Mouse (Mus musculus): ENCODE data around the gene Hmg20a. TPM values are rescaled to one million over a fixed set of nuclear protein-coding genes. Genes with fewer than 3 reads are reported as not detected.
"Not testable (repeated sequence)": the region's sequence is repeated elsewhere in the genome, so short reads cannot be mapped to it uniquely, and the experiment has no call there.

Gene Hmg20a
- polyA plus RNA-seq, 1 experiment from 2014 or later: 64.0 TPM

DNA sequence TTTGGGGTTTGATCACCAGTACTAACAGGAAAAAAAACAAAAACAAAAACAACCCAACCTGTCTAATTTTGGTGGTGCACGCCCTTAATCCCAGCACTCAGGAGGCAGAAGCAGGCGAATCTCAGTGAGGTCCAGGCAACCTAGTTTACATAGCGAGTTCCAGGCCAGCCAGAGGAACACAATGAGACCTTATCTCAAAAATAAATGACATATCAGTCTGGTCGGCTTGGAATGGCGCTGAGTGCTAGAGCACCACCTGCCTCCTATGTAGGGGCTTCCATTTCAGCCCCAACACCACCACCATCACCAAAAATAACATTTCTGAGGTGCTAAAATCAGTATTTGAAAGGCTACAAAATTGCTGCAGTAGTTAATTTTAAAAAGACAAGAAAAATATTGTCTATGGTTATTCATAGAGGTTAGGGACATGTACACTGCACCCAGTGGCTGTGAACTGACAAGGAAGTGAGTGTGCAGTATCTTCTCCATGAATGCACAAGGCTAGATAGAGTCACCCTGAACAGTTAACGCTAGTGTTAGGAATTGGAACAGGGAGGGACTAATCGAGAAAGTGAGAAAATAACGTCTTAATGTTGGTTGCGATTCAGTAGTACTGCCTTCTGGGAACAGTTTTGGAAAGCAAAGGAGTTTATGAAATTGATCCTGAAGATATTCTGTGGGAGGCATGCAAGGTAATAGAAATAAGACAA lies 2.6 kb downstream of the Hmg20a start:
- DNase-seq (ENCODE audit: low spot score): no peak
- H3K36me3 ChIP-seq (ENCODE audit: control insufficient read depth, insufficient read depth, low read length): no peaks in the 10 kb centered on the region
- ATAC-seq (ENCODE audit: insufficient number of reproducible peaks, low FRiP score, low TSS enrichment, low read depth): no peak
- no peak overlapping the region for H3K4me2 ChIP-seq (ENCODE audit: low read depth, severe bottlenecking)
- H3K27me3 ChIP-seq (ENCODE audit: control insufficient read depth, insufficient read depth, low read length): no peaks in the 10 kb centered on the region
- H3K4me1 ChIP-seq (ENCODE audit: control insufficient read depth, insufficient read depth, low read length): no peaks in the 10 kb centered on the region
- no peak overlapping the region for H3K4me3 ChIP-seq (ENCODE audit: low read depth, low read length)
- no peak overlapping the region for H3K9ac ChIP-seq (ENCODE audit: low read length)
- WGBS: 88% methylated on average over 9 of the region's 9 CpGs
- no peaks in the 10 kb centered on the region for H3K9me3 ChIP-seq (ENCODE audit: control insufficient read depth, low read length)
- no peak overlapping the region for H3K27ac ChIP-seq (replicated peaks; ENCODE audit: low read depth, low read length)

GRCm38 (mm10) chr9:56421991-56422390 lies 3.6 kb downstream of the Hmg20a start:
- Histone ChIP-seq H3K9me3 (ENCODE audit: control insufficient read depth, low read length) (no peaks in the 10 kb centered on the region), H3K4me2 (ENCODE audit: low read depth, severe bottlenecking) (no peak overlapping the region), H3K4me3 (ENCODE audit: low read depth, low read length) (no peak overlapping the region), H3K27me3 (ENCODE audit: control insufficient read depth, insufficient read depth, low read length) (no peaks in the 10 kb centered on the region), H3K9ac (ENCODE audit: low read length) (no peak overlapping the region), H3K4me1 (ENCODE audit: control insufficient read depth, insufficient read depth, low read length) (no peaks in the 10 kb centered on the region), H3K27ac (replicated peaks; ENCODE audit: low read depth, low read length) (no peak overlapping the region), H3K36me3 (ENCODE audit: control insufficient read depth, insufficient read depth, low read length) (no peaks in the 10 kb centered on the region)
- WGBS: 82% methylated on average over 5 of the region's 5 CpGs
- ATAC-seq (ENCODE audit: insufficient number of reproducible peaks, low FRiP score, low TSS enrichment, low read depth) (no peak), DNase-seq (ENCODE audit: low spot score) (no peak)

DNA sequence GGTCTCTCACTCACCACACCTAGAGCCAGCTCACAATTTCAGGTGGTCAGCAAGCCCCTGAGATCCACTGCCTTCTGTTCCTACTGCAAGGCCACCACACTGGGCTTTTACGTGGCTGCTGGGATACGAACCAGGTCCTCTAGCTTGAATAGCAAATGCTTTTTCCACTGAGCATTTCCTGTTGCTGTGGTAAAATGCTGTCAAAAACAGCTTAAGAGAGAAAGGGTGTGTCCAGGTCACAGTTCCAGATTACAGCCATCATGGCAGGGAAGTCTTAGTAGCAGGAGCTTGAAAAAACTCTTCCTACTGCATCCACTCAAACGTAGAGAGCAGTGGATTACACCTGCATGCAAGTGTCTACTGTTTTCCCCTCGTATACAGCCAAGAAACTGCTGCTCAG lies 6.5 kb downstream of the Hmg20a start:
- ATAC-seq (ENCODE audit: insufficient number of reproducible peaks, low FRiP score, low TSS enrichment, low read depth): no peak
- 86% methylated on average over 4 of the region's 4 CpGs for WGBS
- Histone ChIP-seq H3K9me3 (ENCODE audit: control insufficient read depth, low read length) (no peaks in the 10 kb centered on the region), H3K4me2 (ENCODE audit: low read depth, severe bottlenecking) (no peak overlapping the region), H3K4me1 (ENCODE audit: control insufficient read depth, insufficient read depth, low read length) (no peaks in the 10 kb centered on the region), H3K27me3 (ENCODE audit: control insufficient read depth, insufficient read depth, low read length) (no peaks in the 10 kb centered on the region), H3K36me3 (ENCODE audit: control insufficient read depth, insufficient read depth, low read length) (no peaks in the 10 kb centered on the region), H3K4me3 (ENCODE audit: low read depth, low read length) (no peak overlapping the region), H3K9ac (ENCODE audit: low read length) (no peak overlapping the region), H3K27ac (replicated peaks; ENCODE audit: low read depth, low read length) (no peak overlapping the region)
- no peak for DNase-seq (ENCODE audit: low spot score)

DNA sequence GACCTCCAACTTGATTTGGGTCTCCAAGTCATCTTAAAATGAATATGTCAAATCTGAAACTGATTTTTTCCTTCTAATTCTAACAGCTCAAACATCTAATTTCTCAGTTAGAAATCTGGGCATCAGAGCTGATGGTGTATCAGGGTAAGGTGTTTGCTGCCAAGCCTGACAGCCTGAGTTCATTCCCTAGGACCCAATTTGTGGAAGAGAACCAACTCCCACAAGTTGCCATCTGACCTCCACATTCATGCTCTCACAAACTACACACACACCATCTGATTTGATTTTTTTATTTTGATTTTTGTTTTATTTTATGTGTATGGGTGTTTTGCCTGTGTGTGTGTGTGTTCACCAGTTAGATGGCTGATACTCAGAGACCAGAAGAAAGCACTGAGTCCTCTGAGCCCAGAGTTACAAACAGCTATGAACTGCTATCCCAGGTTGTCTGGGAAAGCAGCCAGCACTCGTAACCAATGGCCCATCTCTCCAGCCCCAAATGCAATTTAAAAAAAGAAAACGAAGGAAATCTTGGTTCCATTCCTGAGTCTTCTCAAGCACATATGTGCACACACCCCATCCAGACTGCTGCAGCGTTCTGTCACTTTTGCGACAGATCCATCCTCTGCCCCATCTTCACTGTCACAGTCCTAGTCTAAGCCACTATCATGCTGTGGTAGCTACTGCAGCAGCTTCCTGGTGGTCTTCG lies 17.6 kb downstream of the Hmg20a start:
- H3K36me3 ChIP-seq (ENCODE audit: control insufficient read depth, insufficient read depth, low read length): no peaks in the 10 kb centered on the region
- no peak overlapping the region for H3K4me3 ChIP-seq (ENCODE audit: low read depth, low read length)
- H3K27ac ChIP-seq (replicated peaks; ENCODE audit: low read depth, low read length): no peak overlapping the region
- ATAC-seq (ENCODE audit: insufficient number of reproducible peaks, low FRiP score, low TSS enrichment, low read depth): no peak
- 94% methylated on average over 5 of the region's 5 CpGs for WGBS
- no peaks in the 10 kb centered on the region for H3K27me3 ChIP-seq (ENCODE audit: control insufficient read depth, insufficient read depth, low read length)
- no peaks in the 10 kb centered on the region for H3K9me3 ChIP-seq (ENCODE audit: control insufficient read depth, low read length)
- no peak for DNase-seq (ENCODE audit: low spot score)
- no peak overlapping the region for H3K9ac ChIP-seq (ENCODE audit: low read length)
- no peak overlapping the region for H3K4me2 ChIP-seq (ENCODE audit: low read depth, severe bottlenecking)
- H3K4me1 ChIP-seq (ENCODE audit: control insufficient read depth, insufficient read depth, low read length): no peaks in the 10 kb centered on the region

GRCm38 (mm10) chr9:56437300-56437892 lies 19.0 kb downstream of the Hmg20a start:
- not testable (repeated sequence) for H3K4me2 ChIP-seq (ENCODE audit: low read depth, severe bottlenecking); H3K9ac ChIP-seq (ENCODE audit: low read length); H3K4me1 ChIP-seq (ENCODE audit: control insufficient read depth, insufficient read depth, low read length); DNase-seq (ENCODE audit: low spot score); H3K9me3 ChIP-seq (ENCODE audit: control insufficient read depth, low read length); H3K4me3 ChIP-seq (ENCODE audit: low read depth, low read length); H3K27me3 ChIP-seq (ENCODE audit: control insufficient read depth, insufficient read depth, low read length); H3K27ac ChIP-seq (replicated peaks; ENCODE audit: low read depth, low read length); ATAC-seq (ENCODE audit: insufficient number of reproducible peaks, low FRiP score, low TSS enrichment, low read depth); H3K36me3 ChIP-seq (ENCODE audit: control insufficient read depth, insufficient read depth, low read length)
- 92% methylated on average over 24 of the region's 29 CpGs for WGBS

- Histone ChIP-seq H3K9ac (ENCODE audit: low read length) (no peak overlapping the region), H3K4me3 (ENCODE audit: low read depth, low read length) (no peak overlapping the region), H3K4me2 (ENCODE audit: low read depth, severe bottlenecking) (no peak overlapping the region), H3K27ac (replicated peaks; ENCODE audit: low read depth, low read length) (no peak overlapping the region), H3K4me1 (ENCODE audit: control insufficient read depth, insufficient read depth, low read length) (no peaks in the 10 kb centered on the region), H3K36me3 (ENCODE audit: control insufficient read depth, insufficient read depth, low read length) (no peaks in the 10 kb centered on the region), H3K9me3 (ENCODE audit: control insufficient read depth, low read length) (no peaks in the 10 kb centered on the region), H3K27me3 (ENCODE audit: control insufficient read depth, insufficient read depth, low read length) (no peaks in the 10 kb centered on the region)
- ATAC-seq (ENCODE audit: insufficient number of reproducible peaks, low FRiP score, low TSS enrichment, low read depth) (no peak), DNase-seq (ENCODE audit: low spot score) (no peak)
- WGBS: 87% methylated on average over 7 of the region's 7 CpGs
These were observed 21.3 kb downstream of the Hmg20a start for GRCm38 (mm10) chr9:56439699-56440098.

GRCm38 (mm10) chr9:56451570-56451969 lies 33.2 kb downstream of the Hmg20a start:
- no peaks in the 10 kb centered on the region for H3K36me3 ChIP-seq (ENCODE audit: control insufficient read depth, insufficient read depth, low read length)
- 95% methylated on average over 6 of the region's 6 CpGs for WGBS
- no peak for ATAC-seq (ENCODE audit: insufficient number of reproducible peaks, low FRiP score, low TSS enrichment, low read depth)
- H3K9me3 ChIP-seq (ENCODE audit: control insufficient read depth, low read length): no peaks in the 10 kb centered on the region
- H3K9ac ChIP-seq (ENCODE audit: low read length): no peak overlapping the region
- no peaks in the 10 kb centered on the region for H3K27me3 ChIP-seq (ENCODE audit: control insufficient read depth, insufficient read depth, low read length)
- DNase-seq (ENCODE audit: low spot score): no peak
- no peak overlapping the region for H3K4me2 ChIP-seq (ENCODE audit: low read depth, severe bottlenecking)
- no peaks in the 10 kb centered on the region for H3K4me1 ChIP-seq (ENCODE audit: control insufficient read depth, insufficient read depth, low read length)
- H3K27ac ChIP-seq (replicated peaks; ENCODE audit: low read depth, low read length): no peak overlapping the region
- H3K4me3 ChIP-seq (ENCODE audit: low read depth, low read length): no peak overlapping the region

- Histone ChIP-seq H3K4me2 (ENCODE audit: low read depth, severe bottlenecking) (no peak overlapping the region), H3K36me3 (ENCODE audit: control insufficient read depth, insufficient read depth, low read length) (no peaks in the 10 kb centered on the region), H3K27ac (replicated peaks; ENCODE audit: low read depth, low read length) (no peak overlapping the region), H3K4me1 (ENCODE audit: control insufficient read depth, insufficient read depth, low read length) (no peaks in the 10 kb centered on the region), H3K9ac (ENCODE audit: low read length) (no peak overlapping the region), H3K4me3 (ENCODE audit: low read depth, low read length) (no peak overlapping the region), H3K27me3 (ENCODE audit: control insufficient read depth, insufficient read depth, low read length) (no peaks in the 10 kb centered on the region), H3K9me3 (ENCODE audit: control insufficient read depth, low read length) (no peaks in the 10 kb centered on the region)
- DNase-seq (ENCODE audit: low spot score) (no peak), ATAC-seq (ENCODE audit: insufficient number of reproducible peaks, low FRiP score, low TSS enrichment, low read depth) (no peak)
- 85% methylated on average over 2 of the region's 2 CpGs for WGBS
These were observed 34.8 kb downstream of the Hmg20a start for GRCm38 (mm10) chr9:56453038-56453815.
